Mouse (Mus musculus): ENCODE results near the gene Pak4. TPM values are rescaled to one million over a fixed set of nuclear protein-coding genes. Genes with fewer than 3 reads are reported as not detected.

Gene Pak4
- polyA plus RNA-seq, 1 experiment from 2014 or later: 78.4 TPM

- Histone ChIP-seq H3K27ac (ENCODE audit: low read length) (no peak overlapping the region), H3K4me3 (ENCODE audit: low read length) (no peak overlapping the region), H3K36me3 (ENCODE audit: insufficient read depth, low read length) (peaks cover 22% of the 10 kb centered on the region), H3K4me1 (ENCODE audit: insufficient read depth, low read length) (peaks cover 7% of the 10 kb centered on the region), H3K27me3 (ENCODE audit: insufficient read depth, low read length) (no peaks in the 10 kb centered on the region), H3K4me2 (replicated peaks; ENCODE audit: low read depth, low read length) (no peak overlapping the region), H3K9ac (replicated peaks; ENCODE audit: low read length) (no peak overlapping the region), H3K9me3 (ENCODE audit: low read length) (0 out of 2 replicates have a peak, but pooled peaks cover 2% of the 10 kb centered on the region)
- ATAC-seq (ENCODE audit: low FRiP score, low TSS enrichment): no peak
- 11% methylated on average over 5 of the region's 5 CpGs for WGBS
Measured at GRCm38 (mm10) chr7:28555939-28556535, 41.9 kb downstream of the Pak4 start.

- no peaks in the 10 kb centered on the region for H3K36me3 ChIP-seq (ENCODE audit: insufficient read depth, low read length)
- H3K27ac ChIP-seq (ENCODE audit: low read length): no peak overlapping the region
- 87% methylated on average over 6 of the region's 6 CpGs for WGBS
- H3K4me2 ChIP-seq (replicated peaks; ENCODE audit: low read depth, low read length): no peak overlapping the region
- H3K9ac ChIP-seq (replicated peaks; ENCODE audit: low read length): no peak overlapping the region
- 0 out of 2 replicates have a peak, but pooled peaks cover 2% of the 10 kb centered on the region for H3K9me3 ChIP-seq (ENCODE audit: low read length)
- no peaks in the 10 kb centered on the region for H3K4me1 ChIP-seq (ENCODE audit: insufficient read depth, low read length)
- H3K4me3 ChIP-seq (ENCODE audit: low read length): no peak overlapping the region
- no peak for ATAC-seq (ENCODE audit: low FRiP score, low TSS enrichment)
- no peaks in the 10 kb centered on the region; the same call in 1 of the 2 replicates for H3K27me3 ChIP-seq (ENCODE audit: insufficient read depth, low read length)
Measured at GRCm38 (mm10) chr7:28553076-28553475, 44.9 kb downstream of the Pak4 start.

DNA sequence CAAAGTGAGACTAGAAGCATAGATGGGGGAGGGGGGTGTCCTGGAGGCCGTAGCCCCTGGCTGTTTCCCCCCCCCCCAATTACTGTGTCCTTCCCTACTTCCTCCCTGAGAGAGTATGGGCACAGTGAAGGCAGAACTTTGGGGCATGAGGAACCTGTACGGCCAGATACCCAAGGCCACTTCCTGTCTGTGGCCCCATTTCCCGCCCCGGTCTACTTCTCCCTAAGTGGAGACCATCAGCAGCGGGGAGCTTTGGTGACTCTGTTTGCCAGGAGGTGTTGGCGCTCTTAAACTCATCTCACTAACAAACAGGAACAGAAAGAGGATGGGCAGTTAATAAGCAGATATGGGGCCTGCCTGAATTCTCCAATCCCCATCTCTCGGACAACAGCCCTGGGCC is 50.4 kb downstream of the Pak4 start:
- no peak overlapping the region for H3K27ac ChIP-seq (ENCODE audit: low read length)
- no peaks in the 10 kb centered on the region for H3K36me3 ChIP-seq (ENCODE audit: insufficient read depth, low read length)
- ATAC-seq (ENCODE audit: low FRiP score, low TSS enrichment): no peak
- peaks cover 18% of the 10 kb centered on the region for H3K4me1 ChIP-seq (ENCODE audit: insufficient read depth, low read length)
- H3K4me3 ChIP-seq (ENCODE audit: low read length): no peak overlapping the region
- H3K27me3 ChIP-seq (ENCODE audit: insufficient read depth, low read length): peaks cover 26% of the 10 kb centered on the region
- no peak overlapping the region for H3K4me2 ChIP-seq (replicated peaks; ENCODE audit: low read depth, low read length)
- 0 out of 2 replicates have a peak, but pooled peaks cover under 1% of the 10 kb centered on the region for H3K9me3 ChIP-seq (ENCODE audit: low read length)
- WGBS: 67% methylated on average over 7 of the region's 7 CpGs
- H3K9ac ChIP-seq (replicated peaks; ENCODE audit: low read length): no peak overlapping the region

GRCm38 (mm10) chr7:28547154-28547553 is 50.8 kb downstream of the Pak4 start, which contains the start of gene Nccrp1:
Nccrp1 (minus strand) TSS chr7:28547254.
- Histone ChIP-seq H3K9me3 (ENCODE audit: low read length) (no peaks in the 10 kb centered on the region), H3K27ac (ENCODE audit: low read length) (no peak within 1 kb of the TSS), H3K4me2 (replicated peaks; ENCODE audit: low read depth, low read length) (peak within 1 kb of the TSS; percentile 46), H3K4me1 (ENCODE audit: insufficient read depth, low read length) (peaks cover 18% of the 10 kb centered on the region), H3K4me3 (ENCODE audit: low read length) (peak within 1 kb of the TSS; percentile 28), H3K9ac (replicated peaks; ENCODE audit: low read length) (0 out of 2 replicates have a peak within 1 kb of the TSS, but pooled peaks have one; percentile 3), H3K27me3 (ENCODE audit: insufficient read depth, low read length) (peaks cover 26% of the 10 kb centered on the region), H3K36me3 (ENCODE audit: insufficient read depth, low read length) (no peaks in the 10 kb centered on the region)
- no peak for ATAC-seq (ENCODE audit: low FRiP score, low TSS enrichment)
- 1% methylated on average over 5 of the region's 5 CpGs for WGBS

GRCm38 (mm10) chr7:28546649-28547048 is 51.3 kb downstream of the Pak4 start:
- no peak for ATAC-seq (ENCODE audit: low FRiP score, low TSS enrichment)
- no peaks in the 10 kb centered on the region for H3K36me3 ChIP-seq (ENCODE audit: insufficient read depth, low read length)
- H3K9ac ChIP-seq (replicated peaks; ENCODE audit: low read length): 0 out of 2 replicates have a peak overlapping the region, but pooled peaks have one; percentile 3
- H3K4me1 ChIP-seq (ENCODE audit: insufficient read depth, low read length): peaks cover 18% of the 10 kb centered on the region
- peak overlapping the region; percentile 28 for H3K4me3 ChIP-seq (ENCODE audit: low read length)
- WGBS: 1% methylated on average over 22 of the region's 22 CpGs
- H3K27me3 ChIP-seq (ENCODE audit: insufficient read depth, low read length): peaks cover 26% of the 10 kb centered on the region
- H3K27ac ChIP-seq (ENCODE audit: low read length): no peak overlapping the region
- H3K9me3 ChIP-seq (ENCODE audit: low read length): no peaks in the 10 kb centered on the region
- peak overlapping the region; percentile 46 for H3K4me2 ChIP-seq (replicated peaks; ENCODE audit: low read depth, low read length)

DNA sequence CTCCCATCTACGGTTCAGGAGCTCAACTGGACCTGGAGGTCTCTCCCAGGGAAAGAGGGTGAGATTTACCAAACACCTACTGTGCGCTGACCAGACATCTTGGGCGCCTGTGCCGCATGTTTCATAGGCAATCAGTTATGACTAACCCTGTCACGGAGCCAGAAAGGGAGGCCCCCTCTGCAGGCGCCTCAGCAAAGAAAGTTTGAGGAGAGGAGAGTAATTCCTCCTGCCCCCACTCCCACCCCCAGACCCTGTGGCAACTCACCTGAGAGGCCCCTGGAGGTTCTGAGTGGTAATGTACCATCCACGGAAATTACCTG is 52.1 kb downstream of the Pak4 start:
- Histone ChIP-seq H3K9ac (replicated peaks; ENCODE audit: low read length) (no peak overlapping the region), H3K9me3 (ENCODE audit: low read length) (no peaks in the 10 kb centered on the region), H3K36me3 (ENCODE audit: insufficient read depth, low read length) (no peaks in the 10 kb centered on the region), H3K4me2 (replicated peaks; ENCODE audit: low read depth, low read length) (no peak overlapping the region), H3K4me3 (ENCODE audit: low read length) (no peak overlapping the region), H3K4me1 (ENCODE audit: insufficient read depth, low read length) (peaks cover 18% of the 10 kb centered on the region), H3K27me3 (ENCODE audit: insufficient read depth, low read length) (peaks cover 26% of the 10 kb centered on the region), H3K27ac (ENCODE audit: low read length) (no peak overlapping the region)
- 49% methylated on average over 7 of the region's 7 CpGs for WGBS
- ATAC-seq (ENCODE audit: low FRiP score, low TSS enrichment): no peak

DNA sequence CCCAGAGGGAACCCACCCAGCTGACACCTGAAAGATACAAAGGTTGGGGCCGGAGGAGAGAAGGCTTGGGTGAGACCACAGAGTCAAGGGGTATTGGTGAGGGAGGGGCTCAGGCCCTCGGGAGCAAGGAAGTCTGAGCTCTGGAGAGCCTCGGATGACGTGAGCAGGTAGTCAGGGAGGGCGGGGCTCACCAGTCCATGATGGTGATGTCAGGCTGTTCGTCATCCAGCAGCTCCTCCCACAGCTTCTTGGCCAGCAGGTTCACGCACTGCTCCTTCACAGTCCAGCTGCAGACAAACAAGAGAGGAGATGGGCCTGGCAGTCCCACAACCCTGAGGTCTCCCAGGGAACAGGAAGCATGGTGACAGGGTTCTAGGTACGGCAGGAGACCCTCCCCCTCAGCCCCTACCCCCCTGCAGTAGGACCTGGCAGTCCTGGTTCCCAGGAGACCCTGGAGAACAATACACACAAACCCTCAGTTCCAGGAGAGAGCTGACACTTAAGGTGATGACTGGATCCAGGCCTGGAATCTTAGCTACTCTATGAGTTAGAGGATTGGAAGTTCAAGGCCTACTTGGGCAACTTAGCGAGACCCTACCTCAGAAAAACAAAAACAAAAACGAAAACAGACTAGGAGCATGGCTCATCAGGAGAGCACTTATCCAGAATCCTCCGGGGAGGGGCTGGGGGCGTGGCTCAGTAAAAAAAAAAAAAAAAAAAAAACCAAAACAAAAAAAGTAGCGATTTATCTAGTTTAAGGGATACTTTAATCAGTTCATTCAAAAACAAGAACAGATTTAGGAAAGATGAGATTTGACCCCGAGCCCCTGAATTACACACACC is 52.7 kb downstream of the Pak4 start:
- Histone ChIP-seq H3K4me2 (replicated peaks; ENCODE audit: low read depth, low read length) (no peak overlapping the region), H3K27me3 (ENCODE audit: insufficient read depth, low read length) (peaks cover 26% of the 10 kb centered on the region), H3K4me3 (ENCODE audit: low read length) (no peak overlapping the region), H3K9me3 (ENCODE audit: low read length) (no peaks in the 10 kb centered on the region), H3K27ac (ENCODE audit: low read length) (no peak overlapping the region), H3K9ac (replicated peaks; ENCODE audit: low read length) (no peak overlapping the region), H3K4me1 (ENCODE audit: insufficient read depth, low read length) (peaks cover 18% of the 10 kb centered on the region), H3K36me3 (ENCODE audit: insufficient read depth, low read length) (no peaks in the 10 kb centered on the region)
- 26% methylated on average over 14 of the region's 14 CpGs for WGBS
- peak; percentile 31; the same call in 1 of the 2 replicates for ATAC-seq (ENCODE audit: low FRiP score, low TSS enrichment)

GRCm38 (mm10) chr7:28544051-28544601 is 53.9 kb downstream of the Pak4 start:
- H3K27ac ChIP-seq (ENCODE audit: low read length): no peak overlapping the region
- ATAC-seq (ENCODE audit: low FRiP score, low TSS enrichment): peak; percentile 46
- peak overlapping the region; percentile 20; the same call in 1 of the 2 replicates for H3K4me3 ChIP-seq (ENCODE audit: low read length)
- peak overlapping the region; percentile 47 for H3K9ac ChIP-seq (replicated peaks; ENCODE audit: low read length)
- 4% methylated on average over 26 of the region's 27 CpGs for WGBS
- no peaks in the 10 kb centered on the region for H3K9me3 ChIP-seq (ENCODE audit: low read length)
- H3K36me3 ChIP-seq (ENCODE audit: insufficient read depth, low read length): no peaks in the 10 kb centered on the region
- H3K4me2 ChIP-seq (replicated peaks; ENCODE audit: low read depth, low read length): peak overlapping the region; percentile 57
- H3K4me1 ChIP-seq (ENCODE audit: insufficient read depth, low read length): peaks cover 18% of the 10 kb centered on the region
- peaks cover 26% of the 10 kb centered on the region for H3K27me3 ChIP-seq (ENCODE audit: insufficient read depth, low read length)

DNA sequence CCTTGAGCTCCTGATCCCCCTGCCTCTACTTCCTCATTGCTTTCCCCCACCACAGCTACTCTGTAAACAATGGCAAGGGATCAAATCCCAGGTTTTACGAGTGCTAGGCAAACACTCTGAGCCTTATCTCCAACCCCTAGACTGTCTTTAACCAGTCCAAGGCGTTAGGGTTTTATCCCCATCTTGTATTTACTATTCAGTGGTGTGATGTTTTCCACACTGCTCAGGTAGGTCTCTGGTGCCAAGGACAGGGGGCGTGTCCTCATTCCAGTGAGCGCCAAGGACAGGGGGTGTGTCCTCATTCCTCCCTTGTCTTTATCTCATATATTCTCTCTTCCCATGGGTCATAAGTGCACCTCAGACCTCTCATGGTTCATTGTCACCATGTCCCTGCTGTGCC is 57.5 kb downstream of the Pak4 start, which contains the start of gene Sycn:
TSS of gene Sycn (plus strand) at position 360 of the 400 bp plus-strand sequence.
- WGBS: 63% methylated on average over 4 of the region's 4 CpGs
- H3K9ac ChIP-seq (replicated peaks; ENCODE audit: low read length): no peak within 1 kb of the TSS
- H3K36me3 ChIP-seq (ENCODE audit: insufficient read depth, low read length): no peaks in the 10 kb centered on the region
- ATAC-seq (ENCODE audit: low FRiP score, low TSS enrichment): no peak
- H3K9me3 ChIP-seq (ENCODE audit: low read length): no peaks in the 10 kb centered on the region
- peaks cover 11% of the 10 kb centered on the region for H3K27me3 ChIP-seq (ENCODE audit: insufficient read depth, low read length)
- no peak within 1 kb of the TSS for H3K27ac ChIP-seq (ENCODE audit: low read length)
- H3K4me2 ChIP-seq (replicated peaks; ENCODE audit: low read depth, low read length): no peak within 1 kb of the TSS
- no peak within 1 kb of the TSS for H3K4me3 ChIP-seq (ENCODE audit: low read length)
- H3K4me1 ChIP-seq (ENCODE audit: insufficient read depth, low read length): peaks cover 8% of the 10 kb centered on the region; the same call in 1 of the 2 replicates
